Mouse (Mus musculus) central nervous system, embryonic 11.5 days (tissue): ENCODE data around the gene Usp12. TPM values are rescaled to one million over a fixed set of nuclear protein-coding genes. Genes with fewer than 3 reads are reported as not detected.

ENCODE experiments used
- polyA plus RNA-seq: library from polyadenylated mRNA; depleted of rRNA; stranded (reverse); fragments of >200 nt; gene quantifications from 2 replicates; pipeline ENCODE4 v1.2.3, GENCODE M21; 2012; rRNA removed

The Usp12 gene
- polyA plus RNA-seq, result 23.2 and 25.1 TPM in 2 replicates

DNA sequence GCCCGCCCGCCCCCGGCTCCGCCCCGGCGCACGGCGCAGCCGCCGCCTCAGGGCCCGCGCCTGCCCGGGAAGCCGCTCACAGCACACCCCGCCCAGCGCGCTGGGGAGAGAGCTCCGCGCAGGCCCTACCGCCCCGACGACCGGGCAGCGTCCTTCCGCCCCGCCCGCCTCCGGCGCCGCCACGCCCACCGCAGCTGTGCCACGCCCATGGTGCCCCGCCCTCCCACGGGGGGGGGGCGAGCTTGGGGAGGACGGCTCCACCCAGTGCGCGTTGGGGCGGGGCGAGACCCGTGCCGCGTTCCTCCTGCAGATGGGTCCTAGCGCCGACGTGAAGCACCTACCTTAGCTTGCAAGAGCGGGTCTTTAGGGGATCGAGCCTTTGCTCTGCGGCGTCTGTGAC, at the start of gene Usp12:
TSS of gene Usp12 (minus strand) at position 154 of the 400 bp plus-strand sequence.

DNA sequence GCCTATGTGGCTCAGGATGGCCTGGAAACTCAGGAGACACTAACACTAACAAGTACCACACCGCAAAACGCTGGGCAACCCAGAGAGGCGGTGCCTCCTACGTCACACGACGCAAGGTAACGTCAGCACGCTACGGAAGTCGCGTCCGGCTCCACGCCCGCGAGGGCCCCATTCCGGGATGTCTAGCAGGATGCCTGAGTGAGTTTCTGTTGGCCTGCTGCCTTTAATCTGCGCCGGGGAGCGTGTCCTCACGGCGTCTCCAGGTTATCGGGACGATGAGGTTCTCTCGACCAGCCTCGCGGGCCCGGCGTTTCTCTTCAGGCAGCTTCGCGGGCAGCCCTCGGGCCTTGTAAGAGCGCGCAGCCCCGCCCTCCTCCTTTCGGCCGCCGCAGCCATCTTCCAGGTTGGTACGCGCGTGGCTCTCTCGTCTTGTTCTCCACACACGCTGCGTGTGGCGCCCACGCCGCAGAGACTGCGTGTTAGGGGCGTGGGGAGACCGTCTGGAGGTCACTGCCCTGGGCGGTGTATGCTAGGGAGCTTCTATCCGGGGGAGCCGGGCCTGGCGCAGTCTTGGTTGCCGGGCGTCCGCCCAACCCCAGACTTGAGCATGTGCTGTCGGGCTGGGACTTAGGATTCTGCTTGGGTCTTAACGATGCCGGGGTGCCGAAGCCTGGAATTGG, 38.1 kb upstream of the Usp12 start, which contains the start of gene Rpl21:
TSS of gene Rpl21 (plus strand) at position 122 of the 680 bp plus-strand sequence.

Other genes with a start within 250 kb of the Usp12 start
- not detected in 2 replicates for gene Gm3415, start 238.9 kb downstream of the Usp12 start, polyA plus RNA-seq
- 0.11 and 0.71 TPM in 2 replicates for gene Gpr12, start 209.8 kb downstream of the Usp12 start, polyA plus RNA-seq
- gene Rpl21, start 37.9 kb upstream of the Usp12 start, polyA plus RNA-seq, result 748 and 1,344 TPM in 2 replicates
- gene Rasl11a, start 50.1 kb upstream of the Usp12 start, polyA plus RNA-seq, result 9.0 and 10.7 TPM in 2 replicates
- gene Gtf3a, start 153.7 kb upstream of the Usp12 start, polyA plus RNA-seq, result 71.0 and 75.4 TPM in 2 replicates
- gene Mtif3, start 168.8 kb upstream of the Usp12 start, polyA plus RNA-seq, result 17.9 and 24.4 TPM in 2 replicates